Mouse (Mus musculus): Measurements from ENCODE around the gene Olfr299.

Gene Olfr299

DNA sequence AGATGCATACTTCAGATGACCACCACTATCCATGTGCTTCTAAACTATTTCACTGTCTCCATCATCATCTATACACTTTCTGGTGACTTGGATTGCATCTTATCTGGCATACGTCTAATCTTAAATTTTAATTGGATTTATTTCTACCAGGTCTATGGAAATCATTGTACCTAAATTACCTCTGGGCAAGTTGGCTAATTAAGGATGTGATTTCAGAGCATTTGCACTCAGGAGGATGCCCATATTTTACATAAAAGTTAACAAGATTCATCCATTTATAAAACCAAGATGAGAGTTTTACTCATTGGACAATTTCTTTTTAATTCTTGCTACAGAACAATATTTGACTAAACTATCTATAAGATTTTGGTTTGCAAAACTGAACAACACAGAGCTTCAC, at the start of gene Olfr299:
Gene Olfr299 (plus strand): TSS at position 301 of the 400 bp plus-strand sequence.
- no peak for DNase-seq (ENCODE audit: low spot score)

DNA sequence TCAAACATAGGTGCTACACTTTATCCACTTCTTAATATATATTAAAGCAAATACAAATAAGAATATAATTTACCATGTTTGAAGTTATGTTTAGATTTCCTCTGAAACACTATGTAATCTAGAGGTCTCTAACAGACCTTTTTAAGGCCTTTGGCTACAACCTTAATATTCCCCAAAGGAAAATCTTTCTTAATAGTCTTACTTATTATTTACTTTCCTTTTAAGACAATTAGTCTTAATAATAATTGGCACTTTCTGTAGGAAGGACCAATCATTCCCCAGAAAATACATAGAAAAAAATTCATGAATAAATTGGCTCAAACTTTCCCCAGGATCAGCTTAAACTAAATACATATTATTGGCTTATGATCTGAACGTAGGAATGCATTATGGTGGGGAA, 32.7 kb downstream of the Olfr299 start, which contains the start of gene Olfr298:
Gene Olfr298 (minus strand): TSS at position 101 of the 400 bp plus-strand sequence.
- no peak for DNase-seq (ENCODE audit: low spot score)
